In genomic region chr7:109028204-109028603, GRCm38 (mm10) we compare ENCODE assay signal across 9 mouse cellular contexts. TPM values are rescaled to one million over a fixed set of nuclear protein-coding genes. Genes with fewer than 3 reads are reported as not detected.
DNase-seq lines count a peak whose midpoint lies in the region; ATAC-seq and TF ChIP-seq lines count a peak whose summit lies in the region.
"Had no signal": no experiment of that assay in that cellular context is flagged by ENCODE, and none has a peak within 500 bp of the region (broad histone marks: within the 10 kb centered on the region; RNA-seq: fewer than 3 reads in every experiment).

No protein-coding gene starts in this region.

- peaks cover 52% of the 10 kb centered on the region for H3K36me3 ChIP-seq in hindbrain, embryonic 15.5 days
- H3K36me3 ChIP-seq in limb, embryonic 14.5 days (ENCODE audit: control insufficient read depth, insufficient read depth, low read length) = no peaks in the 10 kb centered on the region
- H3K36me3 ChIP-seq in neural tube, embryonic 12.5 days = peaks cover 43% of the 10 kb centered on the region

- H3K27ac ChIP-seq in hindbrain, embryonic 15.5 days (replicated peaks) = no peak overlapping the region
- no peak overlapping the region for H3K27ac ChIP-seq in limb, embryonic 14.5 days (replicated peaks; ENCODE audit: low read depth, low read length)
- H3K27ac ChIP-seq in neural tube, embryonic 12.5 days = no peak overlapping the region

- H3K27me3 ChIP-seq in hindbrain, embryonic 15.5 days = no peaks in the 10 kb centered on the region
- no peaks in the 10 kb centered on the region for H3K27me3 ChIP-seq in limb, embryonic 14.5 days (ENCODE audit: control insufficient read depth, insufficient read depth, low read length)
- H3K27me3 ChIP-seq in neural tube, embryonic 12.5 days (replicated peaks) = no peaks in the 10 kb centered on the region

- 24% methylated on average over 6 of the region's 6 CpGs for WGBS in hindbrain, embryonic 15.5 days
- 28% methylated on average over 6 of the region's 6 CpGs for WGBS in limb, embryonic 14.5 days
- WGBS in neural tube, embryonic 12.5 days = 28% methylated on average over 6 of the region's 6 CpGs

- peak; percentile 33; the same call in 1 of the 2 replicates for ATAC-seq in hindbrain, embryonic 15.5 days (ENCODE audit: low FRiP score, low read depth)
- no peak for ATAC-seq in limb, embryonic 14.5 days (ENCODE audit: low FRiP score, low read depth)
- ATAC-seq in neural tube, embryonic 12.5 days (ENCODE audit: low FRiP score, low read depth) = peak; percentile 56; the same call in 1 of the 2 replicates

- H3K9me3 ChIP-seq in hindbrain, embryonic 15.5 days = no peaks in the 10 kb centered on the region
- no peaks in the 10 kb centered on the region for H3K9me3 ChIP-seq in limb, embryonic 14.5 days (ENCODE audit: control insufficient read depth, low read length)
- no peaks in the 10 kb centered on the region for H3K9me3 ChIP-seq in neural tube, embryonic 12.5 days

- TF ChIP-seq POLR2A in limb, embryonic 14.5 days (IDR thresholded peaks at IDR 0.05; ENCODE audit: borderline replicate concordance, extremely low read depth, insufficient read depth, insufficient read length) = no peak

- no peak overlapping the region for H3K4me3 ChIP-seq in hindbrain, embryonic 15.5 days
- no peak overlapping the region for H3K4me3 ChIP-seq in limb, embryonic 14.5 days (replicated peaks; ENCODE audit: low read length)
- no peak overlapping the region for H3K4me3 ChIP-seq in neural tube, embryonic 12.5 days
- H3K4me3 ChIP-seq: erythroblast, embryonic 14.5 days had no signal

- peak; percentile 67 for DNase-seq in right cerebral cortex, adult 18-20 months
- no peak for DNase-seq in right cerebral cortex, postnatal 36 days (ENCODE audit: low spot score in 2 of 2)
- peak; percentile 71 for DNase-seq in ZHBTc4 (ENCODE audit: low read depth, low spot score)
- peak; percentile 88 for DNase-seq in embryo, embryonic 10.5 days (ENCODE audit: low spot score)
- DNase-seq in limb, embryonic 14.5 days (ENCODE audit: low spot score) = peak; percentile 67
- DNase-seq in T-cell, adult 2 months (ENCODE audit: low spot score) = no peak

- H3K9ac ChIP-seq in hindbrain, embryonic 15.5 days = no peak overlapping the region
- H3K9ac ChIP-seq in limb, embryonic 14.5 days (ENCODE audit: low read depth, low read length, severe bottlenecking) = no peak overlapping the region
- no peak overlapping the region for H3K9ac ChIP-seq in neural tube, embryonic 12.5 days

- no peak overlapping the region for H3K4me2 ChIP-seq in hindbrain, embryonic 15.5 days
- no peak overlapping the region for H3K4me2 ChIP-seq in limb, embryonic 14.5 days (replicated peaks; ENCODE audit: low read depth, low read length, severe bottlenecking)
- H3K4me2 ChIP-seq in neural tube, embryonic 12.5 days (replicated peaks) = no peak overlapping the region

- H3K4me1 ChIP-seq in hindbrain, embryonic 15.5 days (replicated peaks) = no peaks in the 10 kb centered on the region
- no peaks in the 10 kb centered on the region for H3K4me1 ChIP-seq in limb, embryonic 14.5 days (ENCODE audit: control insufficient read depth, insufficient read depth, low read length)
- H3K4me1 ChIP-seq in neural tube, embryonic 12.5 days = no peaks in the 10 kb centered on the region

RNA-seq across cellular contexts. Expression of gene Ric3, which starts 54.9 kb away (rescaled TPM):
- 33.2 and 35.6 TPM in 2 replicates for polyA plus RNA-seq in hindbrain, embryonic 15.5 days (2015; fragmentation: Nextera tagmentation; extraction: Ambion mirVana)
- 2.6 and 3.2 TPM in 2 replicates for polyA plus RNA-seq in limb, embryonic 14.5 days (2012; rRNA removed)
- 4.1 and 4.7 TPM in 2 replicates for polyA plus RNA-seq in limb, embryonic 14.5 days (2014; fragmentation: Nextera tagmentation; extraction: Ambion mirVana)
- polyA plus RNA-seq in neural tube, embryonic 12.5 days (2016; fragmentation: Nextera tagmentation; extraction: Ambion mirVana) = 21.2 and 24.1 TPM in 2 replicates

Comparison
In these comparisons a context has a peak if more than half of its experiments do, and no peak if none do; other contexts are left out.
1. DNase-seq: peak in right cerebral cortex, adult 18-20 months (single experiment), ZHBTc4 (single experiment), embryo, embryonic 10.5 days (single experiment) and limb, embryonic 14.5 days (single experiment); none in right cerebral cortex, postnatal 36 days (0 of 2) and T-cell, adult 2 months (single experiment).